Mouse (Mus musculus): ENCODE data around the gene Ccng2.

The Ccng2 gene

GRCm38 (mm10) chr5:93266883-93267704 is at the start of gene Ccng2:
Ccng2 (plus strand) TSS chr5:93267257.
- peak; percentile 99 for DNase-seq (ENCODE audit: low read depth)

- DNase-seq (ENCODE audit: low read depth): no peak
Observed at GRCm38 (mm10) chr5:93218375-93218774, 48.7 kb upstream of the Ccng2 start.

GRCm38 (mm10) chr5:93221661-93222060 is 45.4 kb upstream of the Ccng2 start:
- no peak for DNase-seq (ENCODE audit: low read depth)

GRCm38 (mm10) chr5:93224549-93224948 is 42.5 kb upstream of the Ccng2 start:
- DNase-seq (ENCODE audit: low read depth): no peak

- no peak for DNase-seq (ENCODE audit: low read depth)
Observed at GRCm38 (mm10) chr5:93227157-93227556, 39.9 kb upstream of the Ccng2 start.

GRCm38 (mm10) chr5:93229527-93229926 is 37.5 kb upstream of the Ccng2 start:
- peak; percentile 20 for DNase-seq (ENCODE audit: low read depth)

GRCm38 (mm10) chr5:93231721-93232120 is 35.3 kb upstream of the Ccng2 start:
- no peak for DNase-seq (ENCODE audit: low read depth)

- no peak for DNase-seq (ENCODE audit: low read depth)
Observed at GRCm38 (mm10) chr5:93232838-93233237, 34.2 kb upstream of the Ccng2 start.

- DNase-seq (ENCODE audit: low read depth): no peak
Observed at GRCm38 (mm10) chr5:93234130-93234529, 32.9 kb upstream of the Ccng2 start.

- no peak for DNase-seq (ENCODE audit: low read depth)
Observed at GRCm38 (mm10) chr5:93234605-93235004, 32.5 kb upstream of the Ccng2 start.

- no peak for DNase-seq (ENCODE audit: low read depth)
Observed at GRCm38 (mm10) chr5:93235888-93236287, 31.2 kb upstream of the Ccng2 start.

GRCm38 (mm10) chr5:93236541-93236940 is 30.5 kb upstream of the Ccng2 start:
- DNase-seq (ENCODE audit: low read depth): no peak

GRCm38 (mm10) chr5:93239590-93240544 is 27.2 kb upstream of the Ccng2 start:
- DNase-seq (ENCODE audit: low read depth): no peak

- no peak for DNase-seq (ENCODE audit: low read depth)
Observed at GRCm38 (mm10) chr5:93245280-93245679, 21.8 kb upstream of the Ccng2 start.

GRCm38 (mm10) chr5:93249940-93250578 is 17.0 kb upstream of the Ccng2 start:
- no peak for DNase-seq (ENCODE audit: low read depth)

- no peak for DNase-seq (ENCODE audit: low read depth)
Observed at GRCm38 (mm10) chr5:93251001-93251760, 15.9 kb upstream of the Ccng2 start.

- peak; percentile 43 for DNase-seq (ENCODE audit: low read depth)
Observed at GRCm38 (mm10) chr5:93255759-93256265, 11.2 kb upstream of the Ccng2 start.

- no peak for DNase-seq (ENCODE audit: low read depth)
Observed at GRCm38 (mm10) chr5:93256820-93257405, 10.1 kb upstream of the Ccng2 start.

- no peak for DNase-seq (ENCODE audit: low read depth)
Observed at GRCm38 (mm10) chr5:93259349-93259748, 7.7 kb upstream of the Ccng2 start.

- no peak for DNase-seq (ENCODE audit: low read depth)
Observed at GRCm38 (mm10) chr5:93260983-93261382, 6.1 kb upstream of the Ccng2 start.

- DNase-seq (ENCODE audit: low read depth): no peak
Observed at GRCm38 (mm10) chr5:93262751-93263150, 4.3 kb upstream of the Ccng2 start.
